25 mouse cellular contexts compared by ENCODE assay signal in genomic region chr3:132912420-132912819, GRCm38 (mm10). TPM values are rescaled to one million over a fixed set of nuclear protein-coding genes. Genes with fewer than 3 reads are reported as not detected.
DNase-seq lines count a peak whose midpoint lies in the region; ATAC-seq and TF ChIP-seq lines count a peak whose summit lies in the region.
"Had no signal": no experiment of that assay in that cellular context is flagged by ENCODE, and none has a peak within 500 bp of the region (broad histone marks: within the 10 kb centered on the region; RNA-seq: fewer than 3 reads in every experiment).

No protein-coding gene starts in this region.

- no peak overlapping the region for H3K4me3 ChIP-seq in embryonic facial prominence, embryonic 14.5 days (ENCODE audit: low read depth, low read length)
- H3K4me3 ChIP-seq in embryonic facial prominence, embryonic 10.5 days = no peak overlapping the region
- no peak overlapping the region for H3K4me3 ChIP-seq in heart, embryonic 12.5 days
- no peak overlapping the region for H3K4me3 ChIP-seq in ES-E14 (ENCODE audit: insufficient read depth in 1 of 2, low read depth in 1 of 2, low read length in 2 of 2, poor library complexity in 1 of 2, severe bottlenecking in 1 of 2)
- H3K4me3 ChIP-seq: embryonic facial prominence, embryonic 12.5 days; embryonic facial prominence, embryonic 15.5 days; erythroblast, embryonic 14.5 days; forebrain, embryonic 10.5 days; forebrain, embryonic 12.5 days had no signal

- ATAC-seq in embryonic facial prominence, embryonic 14.5 days (ENCODE audit: low read depth) = 0 out of 2 replicates have a peak, but pooled peaks have one; percentile 57
- ATAC-seq in heart, embryonic 12.5 days (ENCODE audit: insufficient number of reproducible peaks, low FRiP score) = no peak
- ATAC-seq: CD4-positive, CD25-positive, alpha-beta regulatory T cell, adult 4 months; forebrain, embryonic 14.5 days; forebrain, embryonic 16.5 days had no signal

- H3K27ac ChIP-seq in embryonic facial prominence, embryonic 14.5 days (replicated peaks; ENCODE audit: low read depth, low read length) = no peak overlapping the region
- H3K27ac ChIP-seq in embryonic facial prominence, embryonic 10.5 days (replicated peaks) = no peak overlapping the region
- H3K27ac ChIP-seq in heart, embryonic 12.5 days (ENCODE audit: poor library complexity, severe bottlenecking) = no peak overlapping the region
- H3K27ac ChIP-seq in ES-E14 (ENCODE audit: insufficient read depth, low read depth, low read length, poor library complexity, severe bottlenecking) = 0 out of 2 replicates have a peak overlapping the region, but pooled peaks have one; percentile 31
- H3K27ac ChIP-seq: embryonic facial prominence, embryonic 12.5 days; embryonic facial prominence, embryonic 15.5 days; forebrain, embryonic 10.5 days; forebrain, embryonic 12.5 days had no signal

- H3K36me3 ChIP-seq in embryonic facial prominence, embryonic 14.5 days (ENCODE audit: control insufficient read depth, insufficient read depth, low read length) = no peaks in the 10 kb centered on the region
- no peaks in the 10 kb centered on the region for H3K36me3 ChIP-seq in embryonic facial prominence, embryonic 10.5 days (replicated peaks)
- H3K36me3 ChIP-seq in heart, embryonic 12.5 days = no peaks in the 10 kb centered on the region
- no peaks in the 10 kb centered on the region for H3K36me3 ChIP-seq in ES-E14 (ENCODE audit: control insufficient read depth, insufficient read depth, low read length, poor library complexity, severe bottlenecking)
- H3K36me3 ChIP-seq: embryonic facial prominence, embryonic 12.5 days; embryonic facial prominence, embryonic 15.5 days; forebrain, embryonic 10.5 days; forebrain, embryonic 12.5 days had no signal

- in situ Hi-C loops in ES-E14 (cut with MboI; ENCODE audit: low sequenced_read_pairs in 2 of 2, unreplicated experiment in 2 of 2) = no loop called here

- 55% methylated on average over 2 of the region's 2 CpGs for WGBS in embryonic facial prominence, embryonic 14.5 days
- 71% methylated on average over 2 of the region's 2 CpGs for WGBS in embryonic facial prominence, embryonic 10.5 days
- WGBS in heart, embryonic 12.5 days = 80% methylated on average over 2 of the region's 2 CpGs

- H3K4me2 ChIP-seq in embryonic facial prominence, embryonic 14.5 days (ENCODE audit: low read depth, low read length) = no peak overlapping the region
- H3K4me2 ChIP-seq in heart, embryonic 12.5 days = no peak overlapping the region
- H3K4me2 ChIP-seq: embryonic facial prominence, embryonic 12.5 days; forebrain, embryonic 12.5 days had no signal

- no peaks in the 10 kb centered on the region for H3K9me3 ChIP-seq in embryonic facial prominence, embryonic 14.5 days (ENCODE audit: control insufficient read depth, low read length)
- no peaks in the 10 kb centered on the region for H3K9me3 ChIP-seq in embryonic facial prominence, embryonic 10.5 days
- no peaks in the 10 kb centered on the region for H3K9me3 ChIP-seq in heart, embryonic 12.5 days (replicated peaks)
- H3K9me3 ChIP-seq in ES-E14 (ENCODE audit: control insufficient read depth, insufficient read depth, low read depth, low read length) = no peaks in the 10 kb centered on the region
- H3K9me3 ChIP-seq: embryonic facial prominence, embryonic 12.5 days; embryonic facial prominence, embryonic 15.5 days; forebrain, embryonic 10.5 days; forebrain, embryonic 12.5 days had no signal

- H3K9ac ChIP-seq in embryonic facial prominence, embryonic 14.5 days (ENCODE audit: low read depth, low read length) = no peak overlapping the region
- no peak overlapping the region for H3K9ac ChIP-seq in heart, embryonic 12.5 days
- H3K9ac ChIP-seq in ES-E14 (ENCODE audit: insufficient read depth, low read depth, low read length, poor library complexity, severe bottlenecking) = no peak overlapping the region
- H3K9ac ChIP-seq: embryonic facial prominence, embryonic 12.5 days; embryonic facial prominence, embryonic 15.5 days; forebrain, embryonic 12.5 days had no signal

- DNase-seq in embryonic facial prominence, embryonic 14.5 days (ENCODE audit: low spot score) = peak; percentile 38
- no peak for DNase-seq in embryonic facial prominence, embryonic 10.5 days (ENCODE audit: low spot score)
- peak; percentile 37 for DNase-seq in heart, adult 11 months
- no peak for DNase-seq in ES-E14 (ENCODE audit: low read depth, low spot score)
- peak; percentile 7 for DNase-seq in skeletal muscle tissue, adult 2 months (ENCODE audit: low read depth, low spot score)
- DNase-seq in ovary, postnatal 14 days (ENCODE audit: low spot score) = no peak
- DNase-seq: adrenal gland, adult 2 months; adrenal gland, postnatal 10 days; adrenal gland, postnatal 25 days; B cell, adult 2 months; cerebellum, adult 11 months; cerebellum, adult 18-20 months; cerebellum, adult 8-10 months; cerebellum, postnatal 25 days had no signal

- H3K27me3 ChIP-seq in embryonic facial prominence, embryonic 14.5 days (replicated peaks; ENCODE audit: control insufficient read depth, insufficient read depth, low read length) = no peaks in the 10 kb centered on the region
- no peaks in the 10 kb centered on the region for H3K27me3 ChIP-seq in embryonic facial prominence, embryonic 10.5 days (replicated peaks; ENCODE audit: low read depth, poor library complexity, severe bottlenecking)
- H3K27me3 ChIP-seq in heart, embryonic 12.5 days (replicated peaks) = no peaks in the 10 kb centered on the region
- H3K27me3 ChIP-seq: CH12.LX; embryonic facial prominence, embryonic 12.5 days; embryonic facial prominence, embryonic 15.5 days; forebrain, embryonic 12.5 days had no signal

- H3K4me1 ChIP-seq in embryonic facial prominence, embryonic 14.5 days (ENCODE audit: control insufficient read depth, insufficient read depth, low read length) = peaks cover 16% of the 10 kb centered on the region
- H3K4me1 ChIP-seq in embryonic facial prominence, embryonic 10.5 days = peaks cover 23% of the 10 kb centered on the region
- H3K4me1 ChIP-seq in heart, embryonic 12.5 days (replicated peaks) = peaks cover 22% of the 10 kb centered on the region
- H3K4me1 ChIP-seq in ES-E14 (ENCODE audit: control insufficient read depth in 2 of 2, insufficient read depth in 2 of 2, low read length in 2 of 2, poor library complexity in 1 of 2) = peaks cover 0 to 3% of the 10 kb centered on the region in 2 experiments; a peak in 1 of 4 replicates
- H3K4me1 ChIP-seq: forebrain, embryonic 12.5 days had no signal

TF ChIP-seq in ES-E14, 5 proteins besides CTCF, POLR2A, EP300 and RAD21:
- no peak for TF ChIP-seq ZC3H11A (IDR thresholded peaks at IDR 0.05; ENCODE audit: borderline replicate concordance, low read depth, low read length)
- TF ChIP-seq ZNF384 (IDR thresholded peaks at IDR 0.05; ENCODE audit: low read depth, low read length) = no peak
- TF ChIP-seq HCFC1 (IDR thresholded peaks at IDR 0.05; ENCODE audit: borderline replicate concordance, insufficient read depth, low read length) = no peak
- no peak for TF ChIP-seq MAFK (IDR thresholded peaks at IDR 0.05; ENCODE audit: insufficient read depth, low read depth, low read length)
- no peak for TF ChIP-seq CHD2 (IDR thresholded peaks at IDR 0.05; ENCODE audit: low read depth, low read length)

RNA-seq across cellular contexts. Expression of gene Npnt, which starts 37.7 kb away (rescaled TPM):
- polyA plus RNA-seq in embryonic facial prominence, embryonic 14.5 days (2014; fragmentation: Nextera tagmentation; extraction: Ambion mirVana) = 76.6 and 90.3 TPM in 2 replicates
- 26.0 and 26.2 TPM in 2 replicates for polyA plus RNA-seq in embryonic facial prominence, embryonic 10.5 days (2016; fragmentation: Nextera tagmentation; extraction: Ambion mirVana)
- 23.7 and 25.1 TPM in 2 replicates for polyA plus RNA-seq in heart, embryonic 12.5 days (2016; fragmentation: Nextera tagmentation; extraction: Ambion mirVana)
- 5.8 and 8.6 TPM in 2 replicates for total RNA-seq in ES-E14 (2012; rRNA removed)
- total RNA-seq: MEL had no signal
- polyA plus RNA-seq: erythroblast, embryonic 14.5 days had no signal

Comparison
In these comparisons a context has a peak if more than half of its experiments do, and no peak if none do; other contexts are left out.
1. DNase-seq: peak in embryonic facial prominence, embryonic 14.5 days (single experiment), heart, adult 11 months (single experiment) and skeletal muscle tissue, adult 2 months (single experiment); none in embryonic facial prominence, embryonic 10.5 days (single experiment), ES-E14 (single experiment) and ovary, postnatal 14 days (single experiment).